Mouse (Mus musculus): ENCODE measurements around the gene Efr3b. TPM values are rescaled to one million over a fixed set of nuclear protein-coding genes. Genes with fewer than 3 reads are reported as not detected.

Gene Efr3b
- total and polyA plus RNA-seq, 2 experiments from 2014 or later = 32.8 to 111 TPM

DNA sequence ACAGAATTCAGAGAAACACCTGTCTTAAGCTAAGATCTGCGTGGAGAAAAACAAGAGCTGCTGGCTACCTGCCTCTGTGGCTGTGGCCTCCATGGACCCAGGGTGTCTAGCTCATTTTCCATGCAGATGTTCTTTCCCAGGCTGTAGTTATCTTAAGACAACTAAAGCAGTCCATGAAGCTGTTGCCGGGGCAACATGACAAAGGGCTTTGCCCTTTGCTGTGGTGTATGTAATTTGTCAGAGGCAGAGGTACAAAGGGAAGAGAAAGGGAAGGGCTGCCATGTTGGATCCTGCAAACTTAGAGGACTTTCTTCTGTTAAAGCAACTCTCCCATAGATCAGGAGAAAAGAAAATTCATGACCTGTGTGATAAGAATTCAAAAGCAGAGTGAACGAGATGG, 47.7 kb downstream of the Efr3b start:
- ATAC-seq (ENCODE audit: low FRiP score) = no peak

DNA sequence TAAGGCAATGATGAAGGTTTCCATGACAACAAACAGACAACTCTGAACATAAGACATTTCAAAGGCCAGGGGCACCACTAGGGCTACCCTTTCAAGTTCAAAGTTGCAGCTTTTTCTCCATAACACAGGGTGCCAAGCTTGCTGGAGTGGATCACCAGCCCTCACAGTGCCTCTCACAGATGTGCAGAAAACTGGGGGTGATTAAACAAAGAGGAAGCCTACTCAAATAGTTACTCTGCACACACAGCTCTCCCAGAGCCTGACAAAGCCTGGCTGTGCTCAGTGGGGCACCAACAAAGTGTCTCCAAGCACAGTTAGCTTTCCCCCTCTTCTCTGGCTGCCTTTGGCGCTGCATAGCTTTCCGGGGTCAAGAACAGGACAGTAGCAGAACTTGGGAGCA, 48.8 kb downstream of the Efr3b start:
- DNase-seq (ENCODE audit: low spot score) = no peak
- ATAC-seq (ENCODE audit: low FRiP score) = no peak
- no peaks in the 10 kb centered on the region for H3K4me1 ChIP-seq (ENCODE audit: insufficient read depth, low read length)
- H3K9me3 ChIP-seq (ENCODE audit: low read length) = no peaks in the 10 kb centered on the region
- H3K27me3 ChIP-seq (ENCODE audit: insufficient read depth, low read length) = no peaks in the 10 kb centered on the region
- no peak overlapping the region for H3K4me3 ChIP-seq (ENCODE audit: low read depth, low read length)
- no peak overlapping the region for H3K27ac ChIP-seq (ENCODE audit: low read depth, low read length)
- no peak for TF ChIP-seq CTCF (IDR thresholded peaks at IDR 0.05)
- 0 out of 2 replicates have a peak, but pooled peaks cover 2% of the 10 kb centered on the region for H3K36me3 ChIP-seq (ENCODE audit: insufficient read depth, low read length)
- WGBS = 54% methylated on average over 2 of the region's 2 CpGs
- H3K9ac ChIP-seq (replicated peaks; ENCODE audit: low read length, poor library complexity, severe bottlenecking) = no peak overlapping the region
- H3K4me2 ChIP-seq (ENCODE audit: low read depth, low read length, poor library complexity, severe bottlenecking) = no peak overlapping the region

More for the DNA sequence above, 47.7 kb downstream of the Efr3b start:
- Histone ChIP-seq H3K36me3 (ENCODE audit: insufficient read depth, low read length) (0 out of 2 replicates have a peak, but pooled peaks cover 2% of the 10 kb centered on the region), H3K4me3 (ENCODE audit: low read depth, low read length) (no peak overlapping the region), H3K9me3 (ENCODE audit: low read length) (no peaks in the 10 kb centered on the region), H3K4me2 (ENCODE audit: low read depth, low read length, poor library complexity, severe bottlenecking) (no peak overlapping the region), H3K9ac (replicated peaks; ENCODE audit: low read length, poor library complexity, severe bottlenecking) (no peak overlapping the region), H3K27me3 (ENCODE audit: insufficient read depth, low read length) (no peaks in the 10 kb centered on the region), H3K4me1 (ENCODE audit: insufficient read depth, low read length) (no peaks in the 10 kb centered on the region), H3K27ac (ENCODE audit: low read depth, low read length) (no peak overlapping the region)
- TF ChIP-seq CTCF (IDR thresholded peaks at IDR 0.05) = no peak
- WGBS = 74% methylated on average over 3 of the region's 3 CpGs
- DNase-seq (ENCODE audit: low spot score) = no peak

DNA sequence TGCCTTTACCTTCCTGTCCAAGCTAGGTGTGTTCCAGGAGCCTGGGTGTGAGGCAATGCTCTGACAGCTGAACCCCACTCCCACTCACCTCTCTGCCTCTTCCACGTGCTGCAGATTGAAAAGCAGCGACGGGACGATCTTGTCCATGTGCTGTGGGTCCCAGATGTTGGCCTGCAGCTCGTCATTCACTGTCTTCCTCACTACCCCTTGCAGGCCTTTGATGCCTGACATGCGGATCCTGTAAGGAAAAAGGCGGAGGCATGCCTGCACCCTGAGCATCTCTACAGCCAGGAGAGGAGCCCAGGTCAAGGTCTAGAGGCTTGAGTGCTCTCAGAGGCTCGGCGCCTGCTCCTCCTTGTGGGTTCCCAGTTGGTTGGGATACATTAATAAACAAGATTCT, 54.3 kb downstream of the Efr3b start:
- peaks cover 4% of the 10 kb centered on the region; the same call in 1 of the 2 replicates for H3K4me1 ChIP-seq (ENCODE audit: insufficient read depth, low read length)
- no peaks in the 10 kb centered on the region for H3K27me3 ChIP-seq (ENCODE audit: insufficient read depth, low read length)
- DNase-seq (ENCODE audit: low spot score) = no peak
- no peak overlapping the region for H3K9ac ChIP-seq (replicated peaks; ENCODE audit: low read length, poor library complexity, severe bottlenecking)
- no peaks in the 10 kb centered on the region for H3K9me3 ChIP-seq (ENCODE audit: low read length)
- H3K4me2 ChIP-seq (ENCODE audit: low read depth, low read length, poor library complexity, severe bottlenecking) = no peak overlapping the region
- peaks cover 5% of the 10 kb centered on the region; the same call in 1 of the 2 replicates for H3K36me3 ChIP-seq (ENCODE audit: insufficient read depth, low read length)
- ATAC-seq (ENCODE audit: low FRiP score) = no peak
- WGBS = 89% methylated on average over 9 of the region's 9 CpGs
- no peak overlapping the region for H3K4me3 ChIP-seq (ENCODE audit: low read depth, low read length)
- no peak for TF ChIP-seq CTCF (IDR thresholded peaks at IDR 0.05)
- H3K27ac ChIP-seq (ENCODE audit: low read depth, low read length) = no peak overlapping the region

DNA sequence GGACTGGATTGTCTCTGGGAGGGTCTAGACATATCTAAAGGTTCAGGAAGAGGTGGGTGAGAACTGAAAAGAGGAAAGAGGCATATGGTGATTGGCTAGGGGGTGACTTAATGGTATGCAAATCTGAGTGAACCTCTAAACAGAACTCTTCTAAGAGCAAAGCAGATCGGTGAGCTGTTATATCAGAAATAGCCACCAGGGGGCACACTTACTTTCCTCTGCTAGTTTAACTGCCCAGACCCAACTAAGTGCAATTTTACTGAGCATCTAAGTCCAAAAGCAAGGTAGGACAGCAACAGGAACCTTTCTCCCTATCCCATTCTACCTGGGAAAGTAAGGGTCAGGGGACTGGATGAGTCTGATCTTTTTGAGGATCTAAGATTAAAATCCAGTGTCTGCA, 55.0 kb downstream of the Efr3b start:
- Histone ChIP-seq H3K4me3 (ENCODE audit: low read depth, low read length) (no peak overlapping the region), H3K4me1 (ENCODE audit: insufficient read depth, low read length) (peaks cover 4% of the 10 kb centered on the region; the same call in 1 of the 2 replicates), H3K36me3 (ENCODE audit: insufficient read depth, low read length) (peaks cover 8% of the 10 kb centered on the region; the same call in 1 of the 2 replicates), H3K27me3 (ENCODE audit: insufficient read depth, low read length) (no peaks in the 10 kb centered on the region), H3K9me3 (ENCODE audit: low read length) (no peaks in the 10 kb centered on the region), H3K9ac (replicated peaks; ENCODE audit: low read length, poor library complexity, severe bottlenecking) (no peak overlapping the region), H3K4me2 (ENCODE audit: low read depth, low read length, poor library complexity, severe bottlenecking) (no peak overlapping the region), H3K27ac (ENCODE audit: low read depth, low read length) (no peak overlapping the region)
- DNase-seq (ENCODE audit: low spot score) (peak; percentile 92), ATAC-seq (ENCODE audit: low FRiP score) (no peak)
- 3% methylated on average over 1 of the region's 1 CpGs for WGBS
- peak; percentile 86 for TF ChIP-seq CTCF (IDR thresholded peaks at IDR 0.05)

DNA sequence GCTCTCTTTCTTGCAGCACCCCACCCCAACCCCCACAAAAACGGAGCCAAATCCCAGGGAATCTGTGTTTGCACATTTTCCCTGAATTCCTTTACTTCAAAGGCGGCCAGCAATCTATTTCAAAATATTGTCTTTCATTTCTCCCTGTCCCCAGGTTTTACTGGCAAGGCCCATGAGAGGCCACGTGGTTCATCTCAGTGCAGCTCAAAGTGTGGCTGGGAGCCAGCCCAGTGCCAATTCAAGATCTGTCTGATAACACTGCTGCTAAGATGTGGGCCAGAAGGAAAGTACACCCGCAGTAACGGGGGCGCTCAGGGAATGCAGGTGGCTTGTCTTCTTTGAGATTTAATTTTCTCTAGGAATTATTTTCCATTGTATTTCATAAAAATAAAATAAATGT, 56.5 kb downstream of the Efr3b start:
- ATAC-seq (ENCODE audit: low FRiP score) (no peak), DNase-seq (ENCODE audit: low spot score) (peak; percentile 71)
- 14% methylated on average over 6 of the region's 6 CpGs for WGBS
- no peak for TF ChIP-seq CTCF (IDR thresholded peaks at IDR 0.05)
- Histone ChIP-seq H3K9ac (replicated peaks; ENCODE audit: low read length, poor library complexity, severe bottlenecking) (peak overlapping the region; percentile 55), H3K4me1 (ENCODE audit: insufficient read depth, low read length) (peaks cover 4% of the 10 kb centered on the region; the same call in 1 of the 2 replicates), H3K9me3 (ENCODE audit: low read length) (no peaks in the 10 kb centered on the region), H3K27me3 (ENCODE audit: insufficient read depth, low read length) (no peaks in the 10 kb centered on the region), H3K27ac (ENCODE audit: low read depth, low read length) (peak overlapping the region; percentile 74), H3K36me3 (ENCODE audit: insufficient read depth, low read length) (peaks cover 14% of the 10 kb centered on the region; the same call in 1 of the 2 replicates), H3K4me2 (ENCODE audit: low read depth, low read length, poor library complexity, severe bottlenecking) (peak overlapping the region; percentile 68), H3K4me3 (ENCODE audit: low read depth, low read length) (peak overlapping the region; percentile 34)

DNA sequence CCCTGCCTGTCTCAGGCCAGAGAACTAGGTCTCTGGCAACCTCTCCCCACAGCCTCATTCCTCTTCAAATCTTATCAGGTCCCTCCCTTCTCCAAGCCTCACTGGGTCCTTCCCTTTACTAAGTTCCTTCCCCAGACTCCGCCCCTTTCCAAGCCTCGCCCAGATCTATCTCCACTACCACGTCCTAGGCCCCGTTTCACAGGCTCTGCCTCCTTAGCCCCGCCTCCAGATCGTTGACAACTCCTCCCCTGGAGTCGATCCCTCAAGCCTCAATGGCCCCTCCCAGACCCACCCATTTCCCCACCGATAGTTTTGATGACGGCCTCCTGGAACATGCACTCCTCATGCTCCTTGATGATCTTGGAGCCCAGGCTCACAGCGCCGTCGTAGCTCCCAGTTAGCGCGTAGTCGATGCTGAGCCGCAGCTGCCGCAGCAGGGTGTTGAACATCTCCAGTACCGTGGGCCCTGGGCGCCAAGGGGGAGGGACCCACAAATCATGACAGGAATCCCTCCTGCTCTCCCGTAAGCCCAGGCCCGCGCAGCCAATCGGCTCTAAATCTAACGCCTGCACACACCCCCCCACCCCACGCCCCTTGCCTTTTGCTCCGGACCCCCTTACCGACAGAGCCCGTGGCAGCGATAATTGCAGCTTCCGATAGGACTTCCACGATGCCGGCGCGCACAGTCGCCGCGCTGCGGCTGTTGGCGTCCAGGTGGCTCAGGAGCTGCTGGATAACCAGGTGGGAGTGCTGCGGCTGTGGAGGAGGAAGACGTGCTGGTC, 57.2 kb downstream of the Efr3b start:
- Histone ChIP-seq H3K27ac (ENCODE audit: low read depth, low read length) (peak overlapping the region; percentile 74), H3K4me1 (ENCODE audit: insufficient read depth, low read length) (peaks cover 4% of the 10 kb centered on the region; the same call in 1 of the 2 replicates), H3K4me3 (ENCODE audit: low read depth, low read length) (peak overlapping the region; percentile 34), H3K9ac (replicated peaks; ENCODE audit: low read length, poor library complexity, severe bottlenecking) (peak overlapping the region; percentile 55), H3K27me3 (ENCODE audit: insufficient read depth, low read length) (no peaks in the 10 kb centered on the region), H3K4me2 (ENCODE audit: low read depth, low read length, poor library complexity, severe bottlenecking) (peak overlapping the region; percentile 68), H3K9me3 (ENCODE audit: low read length) (no peaks in the 10 kb centered on the region), H3K36me3 (ENCODE audit: insufficient read depth, low read length) (peaks cover 21% of the 10 kb centered on the region)
- 2% methylated on average over 40 of the region's 41 CpGs for WGBS
- DNase-seq (ENCODE audit: low spot score) (peak; percentile 92), ATAC-seq (ENCODE audit: low FRiP score) (peak; percentile 77)
- TF ChIP-seq CTCF (IDR thresholded peaks at IDR 0.05) = no peak
